Mouse (Mus musculus) adrenal gland, postnatal 4 days (tissue): ENCODE measurements at regions not wholly inside any gene's neighbourhood (a gene's known extent, or its start where the extent isn't known, plus 50 kb on each side); places are given as distances from the start of the nearest gene placed in this dataset.

ENCODE experiments used
- DNase-seq, 2 experiments: peaks; one replicate each; pipeline ENCODE4 v3.0.0; 2021 to 2022; ENCODE audit warnings: low spot score in 2 of 2, mixed read lengths in 2 of 2

DNA sequence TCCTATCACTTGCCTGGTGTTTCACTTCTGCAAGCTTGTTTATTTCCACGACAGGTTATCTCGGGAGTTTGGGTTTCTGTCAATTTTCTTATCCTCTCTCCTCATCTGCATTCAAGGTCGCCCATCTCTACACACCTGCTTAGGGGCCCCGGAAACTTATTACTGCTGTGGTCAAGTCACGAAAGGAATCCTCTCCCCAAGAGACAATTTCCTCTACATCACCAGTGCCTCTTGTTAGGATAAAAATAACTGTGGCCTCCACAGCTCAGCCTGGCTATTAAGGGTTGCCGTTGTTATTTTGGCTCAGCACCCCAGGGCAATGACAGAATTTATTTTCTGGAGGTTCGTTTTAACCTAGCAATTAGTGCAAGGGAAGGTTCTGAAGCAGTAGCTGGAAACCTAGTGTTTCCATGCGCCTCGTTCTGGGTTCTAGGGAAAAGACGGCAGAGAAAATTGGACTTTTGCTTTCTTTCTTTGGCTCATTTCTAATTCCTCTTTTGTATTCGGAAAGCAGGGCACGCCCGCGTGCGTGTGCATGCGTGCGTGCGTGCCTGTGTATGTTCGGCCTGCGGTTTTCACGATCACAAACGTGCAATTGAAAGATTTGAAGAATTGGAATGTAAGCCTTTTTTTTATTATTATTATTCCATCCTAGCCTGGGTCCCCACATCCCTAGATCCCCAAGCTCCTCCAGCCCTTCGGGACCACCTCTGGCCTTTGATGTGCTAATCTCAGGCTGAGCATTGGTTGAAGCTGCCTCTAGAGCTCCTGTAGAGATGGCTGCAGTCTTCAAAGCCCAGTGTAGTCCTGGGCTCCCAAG is 147.1 kb upstream of the Jarid2 start:
- DNase-seq = no peak

DNA sequence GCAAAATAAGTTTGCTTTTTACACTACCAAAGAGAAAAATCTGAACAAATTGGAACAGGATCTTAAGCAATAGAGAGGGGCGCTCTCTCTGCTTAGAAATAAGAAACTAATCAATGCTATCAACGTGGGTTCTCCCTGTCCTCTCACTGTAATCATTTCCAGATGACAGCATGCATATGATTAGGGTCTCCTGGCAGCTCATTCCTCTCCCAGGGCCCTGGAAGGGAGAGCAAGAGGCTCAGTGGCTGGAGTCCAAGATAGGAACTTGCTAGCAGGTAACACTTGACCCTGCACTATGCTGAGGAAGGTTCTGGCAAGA is 146.5 kb upstream of the Jarid2 start:
- DNase-seq = no peak

GRCm38 (mm10) chr13:44583614-44584013 is 145.7 kb upstream of the Jarid2 start:
- DNase-seq = no peak

DNA sequence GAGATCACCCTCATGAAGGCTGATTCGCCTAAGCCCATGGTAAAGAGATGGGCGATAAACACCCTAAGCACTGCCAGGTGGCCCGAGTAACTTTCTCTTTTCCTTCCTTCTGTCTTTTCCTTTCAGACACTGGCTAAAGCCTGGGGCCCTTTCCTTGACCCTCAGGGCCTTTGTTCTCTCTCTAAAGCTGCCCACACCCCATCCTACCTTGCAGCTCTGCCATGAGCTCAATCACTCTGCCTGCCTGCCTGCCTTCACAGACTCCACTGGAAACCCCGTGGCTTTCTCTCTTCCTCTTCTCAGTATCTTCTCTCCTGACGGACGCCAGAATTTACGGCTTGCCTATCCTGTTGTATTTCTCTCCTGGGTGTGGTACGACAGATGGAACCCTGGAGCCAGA is 145.1 kb upstream of the Jarid2 start:
- no peak for DNase-seq

DNA sequence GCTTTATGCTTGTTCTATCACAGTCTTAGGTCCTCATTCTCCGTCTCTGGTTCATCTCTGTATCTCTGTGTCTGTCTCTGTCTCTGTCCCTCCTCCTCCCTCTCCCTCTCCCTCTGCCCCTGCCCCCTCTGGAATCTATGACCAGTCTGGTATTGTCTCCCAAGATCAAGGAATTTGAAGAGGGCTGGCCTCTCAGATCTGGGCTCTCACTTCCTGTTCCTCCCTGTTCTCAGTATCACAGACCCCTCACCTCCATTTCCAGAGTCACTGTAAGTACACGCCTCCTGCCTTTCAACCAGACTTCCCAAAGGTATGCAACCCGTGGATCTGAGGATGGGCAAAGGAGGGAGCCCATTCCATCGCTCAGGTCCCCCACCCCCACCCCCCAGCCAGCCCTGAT is 144.7 kb upstream of the Jarid2 start:
- no peak for DNase-seq

- no peak for DNase-seq
These were observed 141.4 kb upstream of the Jarid2 start for GRCm38 (mm10) chr13:44587846-44588245.

GRCm38 (mm10) chr13:44594645-44595044 is 134.6 kb upstream of the Jarid2 start:
- DNase-seq = no peak

- DNase-seq = no peak
These were observed 131.6 kb upstream of the Jarid2 start for GRCm38 (mm10) chr13:44597666-44598065.

- no peak for DNase-seq
These were observed 128.2 kb upstream of the Jarid2 start for GRCm38 (mm10) chr13:44601024-44601423.

GRCm38 (mm10) chr13:44602658-44603057 is 126.6 kb upstream of the Jarid2 start:
- DNase-seq = no peak

DNA sequence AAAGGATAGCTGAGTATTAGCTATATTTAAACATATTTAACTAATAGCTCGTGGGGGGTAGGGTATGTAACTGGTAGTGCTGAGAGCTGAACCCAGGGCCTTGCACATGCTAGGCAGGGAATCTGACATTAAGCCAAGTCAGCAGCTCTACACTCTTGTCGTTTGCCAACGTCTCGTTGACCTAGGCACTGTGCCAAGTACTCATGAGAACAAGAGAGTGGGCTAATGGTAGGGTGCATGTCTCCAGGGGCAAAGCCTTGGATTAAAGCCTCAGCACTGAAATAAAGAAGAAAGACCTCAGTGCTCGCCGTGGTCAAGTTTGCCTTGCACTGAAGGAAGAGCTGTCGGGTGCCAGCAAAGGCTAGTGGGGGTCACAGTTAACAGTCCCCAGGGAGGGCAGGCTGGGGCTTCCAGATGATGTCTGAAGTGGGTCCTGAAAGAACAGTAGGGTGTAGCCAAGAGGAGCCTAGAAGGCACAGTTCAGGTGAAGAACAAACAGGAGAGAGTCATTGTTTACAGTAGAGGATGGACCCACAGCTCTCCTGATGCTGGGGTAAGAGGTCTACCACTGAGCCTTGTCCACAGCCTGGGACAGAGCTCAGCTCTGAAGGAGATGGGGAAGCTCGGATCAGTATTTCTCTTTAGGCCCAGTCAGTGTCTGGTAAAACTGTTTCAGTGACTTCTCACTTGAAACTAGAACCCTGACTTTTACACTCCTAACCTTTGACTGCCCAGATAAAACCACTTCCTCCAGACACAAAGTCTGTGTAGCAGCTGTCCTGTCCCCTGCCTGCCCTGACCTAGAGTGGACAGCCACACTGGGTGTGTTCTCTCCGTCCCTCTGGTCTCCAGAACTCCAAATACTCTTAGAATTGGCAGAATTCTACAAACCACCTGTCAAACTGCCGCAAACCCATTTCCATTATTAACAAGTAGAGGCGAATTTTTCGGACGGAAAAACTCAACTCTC is 121.7 kb upstream of the Jarid2 start:
- DNase-seq = peak in 1 of 2 experiments; percentile 12

GRCm38 (mm10) chr13:44608286-44608675 is 121.0 kb upstream of the Jarid2 start:
- DNase-seq = no peak

- DNase-seq = peak in 1 of 2 experiments; percentile 19
These were observed 120.5 kb upstream of the Jarid2 start for GRCm38 (mm10) chr13:44608681-44609335.

GRCm38 (mm10) chr13:44609606-44610005 is 119.7 kb upstream of the Jarid2 start:
- no peak for DNase-seq

GRCm38 (mm10) chr13:44615696-44616095 is 113.6 kb upstream of the Jarid2 start:
- no peak for DNase-seq

DNA sequence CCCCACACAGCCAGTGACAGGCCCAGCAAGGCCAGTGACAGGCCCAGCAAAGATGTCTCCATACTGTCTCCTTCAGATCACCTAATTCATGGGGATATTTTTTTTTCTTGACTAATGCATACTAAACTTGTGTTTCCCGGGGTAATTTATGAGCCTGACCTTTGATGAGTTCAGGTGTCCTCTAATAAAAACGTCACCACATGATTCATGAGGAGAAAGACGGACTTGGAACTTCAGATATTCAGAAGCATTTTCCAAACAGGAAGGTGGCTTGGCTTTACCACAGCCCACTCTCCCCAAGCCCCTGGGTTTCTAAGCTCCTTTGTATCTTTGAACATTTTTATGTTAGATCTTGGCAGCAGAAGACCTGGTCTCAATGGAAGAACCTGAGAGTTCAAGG is 110.9 kb upstream of the Jarid2 start:
- no peak for DNase-seq

GRCm38 (mm10) chr13:44622661-44623355 is 106.5 kb upstream of the Jarid2 start:
- DNase-seq = no peak

- DNase-seq = no peak
These were observed 104.6 kb upstream of the Jarid2 start for GRCm38 (mm10) chr13:44624716-44625115.

DNA sequence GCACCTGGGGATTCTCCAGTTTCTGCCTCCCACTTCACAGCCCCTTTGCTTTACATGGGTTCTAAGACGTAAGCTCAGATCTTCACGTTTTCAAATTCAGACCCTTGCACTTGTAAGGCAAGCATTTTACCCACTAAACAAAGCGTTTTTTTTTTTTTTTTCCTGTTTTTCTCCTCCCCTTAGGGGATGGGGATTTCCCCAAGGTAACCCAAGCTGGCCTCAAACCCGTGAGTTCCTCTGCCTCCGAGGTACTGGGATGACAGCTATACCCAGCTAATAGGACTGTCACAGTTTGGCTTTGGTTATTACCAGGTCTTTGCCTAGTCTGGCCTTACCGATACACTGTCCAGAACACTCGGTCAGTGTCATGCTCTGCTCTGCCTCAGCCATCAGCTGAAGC is 103.5 kb upstream of the Jarid2 start:
- DNase-seq = no peak

GRCm38 (mm10) chr13:44626806-44627205 is 102.5 kb upstream of the Jarid2 start:
- no peak for DNase-seq

GRCm38 (mm10) chr13:44630061-44630460 is 99.2 kb upstream of the Jarid2 start:
- DNase-seq = no peak
